Mouse (Mus musculus): Measurements from ENCODE around the gene Larp6.

DNA sequence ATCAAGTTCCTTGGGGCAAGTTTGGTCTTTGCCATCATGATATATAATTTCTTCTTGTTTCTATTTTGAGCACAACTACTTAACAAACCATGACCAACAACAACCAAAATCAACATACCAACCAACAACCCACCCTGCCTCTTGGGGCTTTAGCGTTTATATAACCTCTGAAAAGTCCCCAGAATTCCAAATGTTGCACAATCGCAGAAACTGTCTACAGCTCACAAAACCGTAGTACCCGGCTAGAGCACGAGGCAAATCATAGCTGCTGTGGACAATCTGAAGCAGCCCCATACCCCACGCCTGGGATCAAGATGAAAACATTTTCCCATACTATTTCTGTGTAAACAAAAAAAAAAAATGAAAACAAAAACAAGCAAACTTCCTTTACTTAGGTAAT lies 3.1 kb upstream of the Larp6 start:
- TF ChIP-seq CTCF (IDR thresholded peaks at IDR 0.05; ENCODE audit: low read depth) (no peak), EP300 (IDR thresholded peaks at IDR 0.05; ENCODE audit: low read depth) (no peak)

Measured in liver, postnatal 0 days (tissue).